Mouse (Mus musculus) liver, embryonic 11.5 days (tissue): Measurements from ENCODE around the gene Tmbim6. TPM values are rescaled to one million over a fixed set of nuclear protein-coding genes. Genes with fewer than 3 reads are reported as not detected.
"Not testable (repeated sequence)": the region's sequence is repeated elsewhere in the genome, so short reads cannot be mapped to it uniquely, and the experiment has no call there.

Source experiments
- ATAC-seq: fragments of 200-750 bp; cut with Nextera tagmentation; replicated peaks from 2 replicates; pipeline ENCODE4 v1.8.0; 2017; ENCODE audit warnings: moderate number of reproducible peaks, mild to moderate bottlenecking, moderate TSS enrichment, moderate library complexity; ENCODE audit not compliant: low FRiP score
- DNase-seq: peaks from one replicate; pipeline ENCODE4 v3.0.0-alpha.2; 2017; ENCODE audit warnings: low spot score
- H3K27ac ChIP-seq: fragments of 300-500 bp; sonication (generic); 2 replicates; pipeline ENCODE4 v1.5.1; 2014; ENCODE audit warnings: mild to moderate bottlenecking, low read depth, low read length, control low read depth
- H3K27me3 ChIP-seq: fragments of 300-500 bp; sonication (generic); replicated peaks from 2 replicates; pipeline ENCODE4 v1.6.1; 2014; ENCODE audit warnings: low read length, mixed read lengths; ENCODE audit not compliant: control insufficient read depth, insufficient read depth
- H3K36me3 ChIP-seq: fragments of 300-500 bp; sonication (generic); 2 replicates; pipeline ENCODE4 v1.6.1; 2014; ENCODE audit warnings: mild to moderate bottlenecking, low read length, moderate library complexity, mixed read lengths; ENCODE audit not compliant: control insufficient read depth, insufficient read depth
- H3K4me1 ChIP-seq: fragments of 300-500 bp; sonication (generic); replicated peaks from 2 replicates; pipeline ENCODE4 v1.6.1; 2014; ENCODE audit warnings: low read length, mixed read lengths; ENCODE audit not compliant: control insufficient read depth, insufficient read depth
- H3K4me2 ChIP-seq: fragments of 300-500 bp; sonication (generic); 2 replicates; pipeline ENCODE4 v1.6.1; 2014; ENCODE audit warnings: mild to moderate bottlenecking, control low read depth, moderate library complexity
- H3K4me3 ChIP-seq: fragments of 300-500 bp; sonication (generic); 2 replicates; pipeline ENCODE4 v1.5.1; 2014; ENCODE audit warnings: low read depth, low read length, control low read depth
- H3K9ac ChIP-seq: fragments of 300-500 bp; sonication (generic); 2 replicates; pipeline ENCODE4 v1.6.1; 2014; ENCODE audit warnings: low read depth, low read length, control low read depth
- H3K9me3 ChIP-seq: fragments of 300-500 bp; sonication (generic); 2 replicates; pipeline ENCODE4 v1.6.1; 2016; ENCODE audit warnings: low read length, inconsistent platforms, mixed read lengths; ENCODE audit not compliant: control insufficient read depth
- WGBS: fragments of 180-500 bp; shearing (Covaris S2); extraction: QIAGEN DNeasy Blood & Tissue Kit; methylation state at CpG from one replicate; pipeline ENCODE4 v1.1.7; 2014; 5-methylcytosine and 5-hydroxymethylcytosine counted together
- polyA plus RNA-seq: library from polyadenylated mRNA; unstranded; fragments of >200 nt; fragmentation: Nextera tagmentation; extraction: Ambion mirVana; gene quantifications from 2 replicates; pipeline ENCODE4 v1.2.1, GENCODE M21; 2014

Tmbim6 gene
- polyA plus RNA-seq, 1 experiment from 2014 or later = 256 TPM

DNA sequence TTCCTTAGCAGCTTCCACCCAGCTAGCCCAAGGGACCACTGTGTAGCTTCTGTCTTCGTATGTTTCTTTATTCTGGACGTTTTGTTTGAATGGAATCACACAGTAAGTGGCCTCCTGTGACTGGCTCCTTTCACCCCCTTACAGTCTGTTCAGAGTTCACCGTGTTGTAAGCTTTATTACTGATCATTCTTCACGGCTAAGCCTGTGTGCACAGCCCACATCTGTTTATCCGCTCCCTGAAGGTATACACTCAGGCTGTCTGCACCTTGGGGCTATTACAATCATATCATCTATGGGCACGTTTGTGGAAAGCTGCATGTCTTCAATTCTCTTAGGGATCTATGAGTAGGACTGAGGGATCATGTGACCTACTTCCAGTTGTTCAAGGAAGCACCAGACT, 52.9 kb downstream of the Tmbim6 start:
- no peak for ATAC-seq
- no peak overlapping the region for H3K4me3 ChIP-seq
- 68% methylated on average over 6 of the region's 6 CpGs for WGBS
- H3K9me3 ChIP-seq = no peaks in the 10 kb centered on the region
- H3K4me2 ChIP-seq = no peak overlapping the region
- DNase-seq = no peak
- H3K4me1 ChIP-seq = peaks cover 34% of the 10 kb centered on the region
- H3K36me3 ChIP-seq = peaks cover 2% of the 10 kb centered on the region; the same call in 1 of the 2 replicates
- H3K27ac ChIP-seq = no peak overlapping the region
- H3K27me3 ChIP-seq = no peaks in the 10 kb centered on the region
- no peak overlapping the region for H3K9ac ChIP-seq

DNA sequence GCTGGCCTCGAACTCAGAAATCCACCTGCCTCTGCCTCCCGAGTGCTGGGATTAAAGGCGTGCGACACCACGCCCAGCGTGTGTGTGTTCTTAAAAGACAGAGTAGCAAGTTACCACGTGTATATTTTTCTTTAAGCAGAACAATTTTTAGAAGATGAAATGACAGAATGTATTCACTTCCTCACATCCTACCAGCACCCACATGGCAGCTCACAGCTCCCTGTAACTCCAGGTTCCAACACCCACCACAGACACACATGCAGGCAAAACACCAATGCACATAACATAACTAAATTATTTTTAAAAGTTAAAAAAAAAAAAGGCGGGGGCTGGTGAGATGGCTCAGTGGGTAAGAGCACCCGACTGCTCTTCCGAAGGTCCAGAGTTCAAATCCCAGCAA, 53.5 kb downstream of the Tmbim6 start:
- WGBS = 86% methylated on average over 10 of the region's 10 CpGs
- H3K4me1 ChIP-seq = peaks cover 32% of the 10 kb centered on the region
- not testable (repeated sequence) for DNase-seq, H3K27me3 ChIP-seq, H3K4me3 ChIP-seq, H3K36me3 ChIP-seq, H3K27ac ChIP-seq, H3K9me3 ChIP-seq, H3K4me2 ChIP-seq, ATAC-seq, H3K9ac ChIP-seq

DNA sequence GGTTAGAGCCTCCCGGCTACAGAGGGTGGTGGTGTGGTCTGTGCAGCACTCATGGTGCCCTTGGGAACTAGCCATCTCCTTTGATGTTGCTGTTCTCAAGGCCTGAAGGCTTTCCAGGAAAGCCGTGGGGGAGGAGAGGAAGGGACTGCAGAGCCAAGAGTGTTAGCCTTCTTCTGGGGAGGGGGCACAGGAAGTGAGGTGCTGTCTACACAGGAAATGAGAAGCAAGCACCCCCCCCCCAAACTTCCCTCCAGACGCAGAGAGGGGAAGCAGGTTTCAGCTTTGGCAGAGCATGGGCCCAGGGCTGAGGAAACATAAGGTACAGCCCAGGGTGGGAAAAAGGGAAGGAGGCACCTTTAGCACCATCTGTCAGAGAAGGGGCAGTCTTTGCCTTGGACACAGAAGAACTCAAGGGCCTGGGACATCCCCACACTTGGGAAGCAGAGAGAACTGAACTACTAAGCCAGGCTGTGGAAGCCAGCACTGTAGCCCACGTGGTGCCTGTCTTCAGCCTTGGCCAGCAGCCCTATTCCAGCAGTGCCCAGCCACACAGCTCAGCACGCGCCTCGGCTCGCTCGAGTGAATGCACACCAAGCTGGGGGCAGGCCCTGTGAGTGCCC, 56.6 kb downstream of the Tmbim6 start:
- Histone ChIP-seq H3K4me2 (peak overlapping the region; percentile 44), H3K36me3 (peaks cover 2% of the 10 kb centered on the region; the same call in 1 of the 2 replicates), H3K9ac (peak overlapping the region; percentile 17; the same call in 1 of the 2 replicates), H3K4me3 (no peak overlapping the region), H3K9me3 (no peaks in the 10 kb centered on the region), H3K27me3 (no peaks in the 10 kb centered on the region), H3K4me1 (peaks cover 33% of the 10 kb centered on the region), H3K27ac (peak overlapping the region; percentile 41; the same call in 1 of the 2 replicates)
- DNase-seq (no peak), ATAC-seq (peak; percentile 59)
- 39% methylated on average over 9 of the region's 9 CpGs for WGBS

DNA sequence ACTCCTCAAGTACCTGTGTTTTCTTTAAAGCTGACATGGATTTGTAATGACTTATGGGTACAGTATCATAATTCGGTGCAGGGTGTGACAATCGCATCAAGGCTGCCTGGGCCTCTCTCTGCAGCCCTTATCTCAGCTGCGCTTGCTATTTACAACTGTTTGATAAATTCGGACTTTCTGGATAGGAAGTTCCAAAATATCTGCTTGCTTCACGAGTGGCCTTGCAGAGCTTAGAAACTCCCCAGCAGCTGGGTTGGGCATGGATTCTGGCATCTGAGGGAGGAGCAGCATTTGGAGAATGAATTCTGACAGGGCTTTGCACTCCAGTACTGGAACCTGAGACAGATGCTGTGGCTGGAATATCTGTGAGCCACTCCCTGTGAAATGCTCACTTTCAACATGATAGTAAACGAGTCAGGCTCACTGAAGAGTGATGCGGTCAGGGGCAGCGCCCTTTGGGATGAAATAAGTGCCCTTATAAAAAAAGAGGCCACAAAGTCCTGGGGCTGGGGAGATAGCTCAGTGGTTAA, 57.1 kb downstream of the Tmbim6 start:
- 38% methylated on average over 8 of the region's 8 CpGs for WGBS
- Histone ChIP-seq H3K9me3 (no peaks in the 10 kb centered on the region), H3K9ac (no peak overlapping the region; the same call in 1 of the 2 replicates), H3K27me3 (no peaks in the 10 kb centered on the region), H3K27ac (peak overlapping the region; percentile 41; the same call in 1 of the 2 replicates), H3K4me3 (no peak overlapping the region), H3K36me3 (peaks cover 2% of the 10 kb centered on the region; the same call in 1 of the 2 replicates), H3K4me1 (peaks cover 33% of the 10 kb centered on the region), H3K4me2 (peak overlapping the region; percentile 44)
- ATAC-seq (peak; percentile 77), DNase-seq (no peak)

DNA sequence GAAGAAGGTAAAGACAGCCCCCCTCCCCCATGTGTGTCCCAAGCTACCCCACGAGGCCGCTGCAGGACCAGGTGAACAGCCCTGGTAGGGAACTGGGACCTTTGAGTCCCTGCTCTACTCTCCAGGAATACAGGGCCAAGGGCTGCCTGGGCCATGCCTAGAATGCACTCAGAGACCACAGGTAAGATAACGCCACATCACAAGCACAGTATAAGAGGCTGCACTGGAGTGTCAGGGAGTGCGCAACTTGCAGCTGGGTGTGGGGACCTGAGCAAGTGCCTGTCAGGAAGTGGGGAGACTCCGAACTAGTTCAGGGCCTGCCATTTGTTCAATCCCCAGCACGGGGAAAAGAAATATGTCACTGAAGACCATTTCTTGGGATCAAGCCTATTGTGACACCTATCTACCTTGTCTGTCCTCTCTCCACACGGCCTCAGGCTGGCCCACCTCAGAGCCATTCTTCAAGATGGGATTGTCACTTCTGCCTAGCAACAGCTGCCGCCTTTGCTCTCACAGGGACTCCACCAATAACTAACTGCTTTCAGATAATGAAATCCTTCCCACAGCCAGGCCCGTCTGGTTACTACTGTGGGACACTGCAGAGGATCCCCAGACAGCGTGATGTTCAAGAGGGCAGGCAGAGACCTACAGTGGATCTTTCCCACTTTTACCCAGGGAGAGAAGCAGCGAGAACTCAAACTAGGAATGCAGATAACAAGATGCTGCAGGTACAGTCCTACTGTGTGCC, 60.6 kb downstream of the Tmbim6 start:
- Histone ChIP-seq H3K36me3 (no peaks in the 10 kb centered on the region), H3K9ac (no peak overlapping the region), H3K4me2 (no peak overlapping the region), H3K27me3 (no peaks in the 10 kb centered on the region), H3K9me3 (no peaks in the 10 kb centered on the region), H3K27ac (no peak overlapping the region), H3K4me1 (peaks cover 47% of the 10 kb centered on the region), H3K4me3 (no peak overlapping the region)
- WGBS = 74% methylated on average over 11 of the region's 11 CpGs
- DNase-seq = no peak
- ATAC-seq = no peak

DNA sequence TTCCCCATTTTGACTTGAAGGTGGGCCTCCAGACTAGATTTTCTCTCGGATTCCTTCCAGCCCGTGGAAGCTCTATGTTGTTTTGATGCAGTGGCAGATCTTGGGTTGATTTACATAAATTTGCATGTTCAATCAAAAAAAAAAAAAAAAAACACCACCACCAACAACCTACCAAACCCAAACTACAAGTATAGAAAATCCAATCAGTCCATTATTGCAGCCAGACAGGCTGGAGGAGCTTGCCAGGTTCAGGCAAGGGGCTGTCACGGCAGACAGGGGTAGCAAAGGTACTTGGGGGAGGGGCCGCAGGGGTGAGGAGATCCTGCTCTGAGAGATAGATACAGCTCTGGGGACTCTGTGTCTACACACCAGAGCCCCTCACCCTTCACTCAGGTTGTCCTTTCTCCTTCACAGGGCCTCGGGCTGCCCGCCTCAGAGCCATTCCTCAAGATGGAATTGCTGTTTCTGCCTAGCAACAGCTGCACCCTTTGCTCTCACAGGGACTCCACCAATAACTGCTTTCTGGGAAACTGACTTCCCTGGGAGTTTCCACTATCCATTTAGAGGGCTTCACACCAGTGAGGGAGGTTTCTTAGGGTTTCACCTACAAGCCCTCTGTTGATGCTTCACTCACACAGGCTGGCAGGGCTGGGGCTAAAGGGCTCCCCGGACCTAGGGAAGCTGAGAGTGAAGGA, 62.0 kb downstream of the Tmbim6 start:
- DNase-seq (no peak), ATAC-seq (no peak)
- Histone ChIP-seq H3K9ac (no peak overlapping the region), H3K9me3 (no peaks in the 10 kb centered on the region), H3K4me3 (no peak overlapping the region), H3K4me1 (peaks cover 33% of the 10 kb centered on the region), H3K27ac (no peak overlapping the region), H3K27me3 (no peaks in the 10 kb centered on the region), H3K36me3 (no peaks in the 10 kb centered on the region), H3K4me2 (no peak overlapping the region)
- 81% methylated on average over 7 of the region's 7 CpGs for WGBS

DNA sequence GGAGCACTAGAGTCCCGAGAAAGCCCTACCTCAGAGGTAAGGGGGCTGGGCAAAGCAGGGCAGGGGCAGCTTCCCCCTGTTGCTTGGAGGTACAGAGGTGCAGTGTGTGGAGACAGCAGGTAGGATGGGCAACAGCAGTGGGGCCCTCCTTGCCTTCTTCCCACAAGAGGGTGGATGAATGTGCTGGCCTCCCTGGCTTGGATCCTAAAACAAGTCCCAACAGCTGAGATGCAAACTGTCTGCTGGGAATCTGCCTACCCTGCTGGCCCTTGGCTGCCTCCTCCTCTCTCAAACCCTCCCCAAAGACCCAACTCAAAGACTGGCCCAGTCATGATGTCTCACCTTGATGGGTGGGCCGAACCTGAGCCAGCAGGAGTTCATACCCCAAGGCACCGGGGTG, 62.7 kb downstream of the Tmbim6 start:
- H3K4me1 ChIP-seq = peaks cover 27% of the 10 kb centered on the region
- WGBS = 85% methylated on average over 3 of the region's 3 CpGs
- no peaks in the 10 kb centered on the region for H3K36me3 ChIP-seq
- no peaks in the 10 kb centered on the region for H3K9me3 ChIP-seq
- no peak overlapping the region for H3K4me2 ChIP-seq
- ATAC-seq = no peak
- DNase-seq = no peak
- no peaks in the 10 kb centered on the region for H3K27me3 ChIP-seq
- no peak overlapping the region for H3K4me3 ChIP-seq
- no peak overlapping the region for H3K9ac ChIP-seq
- no peak overlapping the region for H3K27ac ChIP-seq

DNA sequence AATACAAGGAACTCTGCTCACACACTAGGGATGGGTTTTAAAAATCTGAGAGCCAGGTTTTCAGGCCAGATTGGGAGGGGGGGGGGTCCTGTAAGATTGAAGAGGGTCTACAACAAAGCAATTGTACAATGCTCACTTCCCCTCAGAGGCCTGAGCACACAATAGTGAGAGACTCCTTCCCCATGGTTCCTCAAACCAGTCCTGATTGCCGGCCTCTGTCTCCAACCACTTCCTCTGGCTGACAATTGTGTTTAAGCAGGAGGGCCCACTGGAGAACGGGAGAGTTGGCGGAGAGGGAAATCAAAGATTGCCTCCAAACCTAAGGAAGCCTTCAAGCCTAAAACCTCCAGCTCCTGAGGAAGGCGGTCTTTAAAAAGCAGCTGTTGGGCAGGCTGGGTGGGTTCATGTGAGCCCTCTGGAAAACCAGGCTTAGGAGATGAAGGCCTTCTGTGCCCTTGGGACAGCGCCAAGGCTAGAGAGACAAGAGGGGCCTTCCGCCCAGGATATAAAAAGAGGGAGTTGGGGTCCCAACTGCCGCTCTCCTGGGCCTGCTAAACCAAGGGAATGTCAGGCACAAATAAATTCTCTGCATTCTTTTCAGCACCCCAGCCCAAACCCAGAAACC, 63.8 kb downstream of the Tmbim6 start:
- Histone ChIP-seq H3K27ac (peak overlapping the region; percentile 45; the same call in 1 of the 2 replicates), H3K36me3 (no peaks in the 10 kb centered on the region), H3K27me3 (no peaks in the 10 kb centered on the region), H3K9me3 (no peaks in the 10 kb centered on the region), H3K4me1 (peaks cover 20% of the 10 kb centered on the region), H3K4me2 (peak overlapping the region; percentile 95), H3K4me3 (peak overlapping the region; percentile 80), H3K9ac (peak overlapping the region; percentile 65)
- no peak for ATAC-seq
- WGBS = 21% methylated on average over 7 of the region's 7 CpGs
- no peak for DNase-seq
